Mouse (Mus musculus) hindlimb bud, embryonic 11.5 days (tissue): Measurements from ENCODE around the gene Cyp1a2.
A peak's percentile ranks its signal among the peaks of the same experiment; 100 is the strongest.

ENCODE experiments used
- DNase-seq: peaks from one replicate; pipeline ENCODE4 v3.0.0-alpha.2; 2012; ENCODE audit warnings: low read depth, low spot score; ENCODE audit errors: extremely low spot score

Gene Cyp1a2

GRCm38 (mm10) chr9:57681411-57681810 is 2.1 kb downstream of the Cyp1a2 start:
- DNase-seq: no peak

GRCm38 (mm10) chr9:57671500-57671899 is 12.0 kb downstream of the Cyp1a2 start:
- no peak for DNase-seq

- no peak for DNase-seq
Observed at GRCm38 (mm10) chr9:57671037-57671436, 12.5 kb downstream of the Cyp1a2 start.

- DNase-seq: no peak
Observed at GRCm38 (mm10) chr9:57669566-57669965, 13.9 kb downstream of the Cyp1a2 start.

GRCm38 (mm10) chr9:57668277-57668676 is 15.2 kb downstream of the Cyp1a2 start:
- no peak for DNase-seq

- DNase-seq: no peak
Observed at GRCm38 (mm10) chr9:57667817-57668216, 15.7 kb downstream of the Cyp1a2 start.

GRCm38 (mm10) chr9:57667136-57667535 is 16.4 kb downstream of the Cyp1a2 start:
- no peak for DNase-seq

- no peak for DNase-seq
Observed at GRCm38 (mm10) chr9:57666536-57666935, 17.0 kb downstream of the Cyp1a2 start.

- no peak for DNase-seq
Observed at GRCm38 (mm10) chr9:57664616-57665015, 18.9 kb downstream of the Cyp1a2 start.

- no peak for DNase-seq
Observed at GRCm38 (mm10) chr9:57661552-57661951, 22.0 kb downstream of the Cyp1a2 start.

- DNase-seq: no peak
Observed at GRCm38 (mm10) chr9:57660501-57660900, 23.0 kb downstream of the Cyp1a2 start.

GRCm38 (mm10) chr9:57659774-57660173 is 23.7 kb downstream of the Cyp1a2 start:
- peak; percentile 28 for DNase-seq

- DNase-seq: no peak
Observed at GRCm38 (mm10) chr9:57658970-57659369, 24.5 kb downstream of the Cyp1a2 start.

- DNase-seq: no peak
Observed at GRCm38 (mm10) chr9:57657843-57658242, 25.7 kb downstream of the Cyp1a2 start.

- no peak for DNase-seq
Observed at GRCm38 (mm10) chr9:57656631-57657350, 26.7 kb downstream of the Cyp1a2 start.

GRCm38 (mm10) chr9:57655749-57656148 is 27.8 kb downstream of the Cyp1a2 start:
- peak; percentile 92 for DNase-seq

GRCm38 (mm10) chr9:57654966-57655365 is 28.5 kb downstream of the Cyp1a2 start:
- no peak for DNase-seq

- no peak for DNase-seq
Observed at GRCm38 (mm10) chr9:57653283-57653682, 30.2 kb downstream of the Cyp1a2 start, which contains the start of gene Csk. Gene Csk, minus strand, starts transcription at chr9:57653631.

- no peak for DNase-seq
Observed at GRCm38 (mm10) chr9:57652855-57653254, 30.6 kb downstream of the Cyp1a2 start.

GRCm38 (mm10) chr9:57652351-57652750 is 31.2 kb downstream of the Cyp1a2 start:
- DNase-seq: no peak

- no peak for DNase-seq
Observed at GRCm38 (mm10) chr9:57650786-57651311, 32.7 kb downstream of the Cyp1a2 start.

GRCm38 (mm10) chr9:57650130-57650785 is 33.2 kb downstream of the Cyp1a2 start:
- no peak for DNase-seq
